Mouse (Mus musculus): ENCODE measurements at regions not wholly inside any gene's neighbourhood (a gene's known extent, or its start where the extent isn't known, plus 50 kb on each side); places are given as distances from the start of the nearest gene placed in this dataset.

DNA sequence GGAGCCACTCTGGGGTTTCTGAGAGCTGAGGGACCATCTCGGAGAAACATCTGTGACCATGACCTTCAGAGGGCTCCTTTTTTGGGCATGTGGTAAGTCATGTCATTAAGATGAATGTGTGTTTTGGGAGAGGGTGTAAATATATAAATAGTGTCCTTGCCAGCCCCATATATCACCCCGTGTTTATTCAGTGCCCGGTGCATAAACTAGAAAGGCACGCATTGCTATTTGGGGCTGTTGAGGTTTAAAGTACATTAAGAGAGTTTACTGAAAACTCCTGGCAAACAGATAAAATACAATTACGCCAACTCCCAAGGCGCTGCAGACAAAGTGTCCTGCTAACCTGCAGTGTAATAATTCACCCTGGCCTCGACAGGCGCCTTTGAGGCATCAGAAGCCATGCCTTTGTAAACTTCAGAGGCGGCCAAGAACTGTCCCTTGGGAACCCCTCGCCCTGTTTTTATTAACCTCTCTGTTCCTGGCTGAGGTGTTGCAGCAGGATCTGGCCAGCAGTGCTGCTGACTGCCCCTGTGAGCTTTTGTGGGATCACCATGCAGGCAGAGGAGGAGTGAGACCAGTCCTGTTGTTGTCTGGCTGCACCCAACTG, 106.6 kb downstream of the 9530068E07Rik start:
- TF ChIP-seq CTCF (IDR thresholded peaks at IDR 0.05; ENCODE audit: low read depth), result no peak
- no peak for TF ChIP-seq EP300 (IDR thresholded peaks at IDR 0.05; ENCODE audit: low read depth)

Data from liver, postnatal 0 days (tissue).